Mouse (Mus musculus) hindbrain, embryonic 16.5 days (tissue): ENCODE measurements around the gene Lrrfip2. TPM values are rescaled to one million over a fixed set of nuclear protein-coding genes. Genes with fewer than 3 reads are reported as not detected.

ENCODE experiments used
- ATAC-seq: fragments of 200-750 bp; cut with Nextera tagmentation; 2 replicates; pipeline ENCODE4 v1.8.0; 2017; ENCODE audit warnings: moderate TSS enrichment, moderate library complexity
- H3K27ac ChIP-seq: fragments of 300-500 bp; sonication (generic); 2 replicates; pipeline ENCODE4 v1.5.1; 2014; ENCODE audit warnings: low read depth, mild to moderate bottlenecking, control low read depth, low read length, moderate library complexity
- H3K27me3 ChIP-seq: fragments of 300-500 bp; sonication (generic); replicated peaks from 2 replicates; pipeline ENCODE4 v1.6.1; 2014; ENCODE audit warnings: low read length; ENCODE audit not compliant: control insufficient read depth, insufficient read depth
- H3K36me3 ChIP-seq: fragments of 300-500 bp; sonication (generic); 2 replicates; pipeline ENCODE4 v1.6.1; 2014; ENCODE audit warnings: mild to moderate bottlenecking, low read length, moderate library complexity, mixed read lengths; ENCODE audit not compliant: control insufficient read depth, insufficient read depth
- H3K4me1 ChIP-seq: fragments of 300-500 bp; sonication (generic); 2 replicates; pipeline ENCODE4 v1.6.1; 2014; ENCODE audit warnings: low read depth, low read length; ENCODE audit not compliant: control insufficient read depth, insufficient read depth
- H3K4me2 ChIP-seq: fragments of 300-500 bp; sonication (generic); 2 replicates; pipeline ENCODE4 v1.6.1; 2014; ENCODE audit warnings: mild to moderate bottlenecking, low read length, control low read depth, moderate library complexity
- H3K4me3 ChIP-seq: fragments of 300-500 bp; sonication (generic); 2 replicates; pipeline ENCODE4 v1.5.1; 2014; ENCODE audit warnings: mild to moderate bottlenecking, low read length, control low read depth, moderate library complexity
- H3K9ac ChIP-seq: fragments of 300-500 bp; sonication (generic); 2 replicates; pipeline ENCODE4 v1.6.1; 2014; ENCODE audit warnings: low read depth, mild to moderate bottlenecking, control low read depth, low read length, moderate library complexity
- H3K9me3 ChIP-seq: fragments of 300-500 bp; sonication (generic); 2 replicates; pipeline ENCODE4 v1.6.1; 2014; ENCODE audit warnings: mild to moderate bottlenecking, low read length, moderate library complexity; ENCODE audit not compliant: control insufficient read depth
- WGBS: fragments of 180-500 bp; shearing (Covaris S2); extraction: QIAGEN DNeasy Blood & Tissue Kit; methylation state at CpG from one replicate; pipeline ENCODE4 v1.1.7; 2014; 5-methylcytosine and 5-hydroxymethylcytosine counted together
- polyA plus RNA-seq: library from polyadenylated mRNA; unstranded; fragments of >200 nt; fragmentation: Nextera tagmentation; extraction: Ambion mirVana; gene quantifications from 2 replicates; pipeline ENCODE4 v1.2.1, GENCODE M21; 2015

Gene Lrrfip2
- polyA plus RNA-seq, 1 experiment from 2014 or later = 47.1 TPM

DNA sequence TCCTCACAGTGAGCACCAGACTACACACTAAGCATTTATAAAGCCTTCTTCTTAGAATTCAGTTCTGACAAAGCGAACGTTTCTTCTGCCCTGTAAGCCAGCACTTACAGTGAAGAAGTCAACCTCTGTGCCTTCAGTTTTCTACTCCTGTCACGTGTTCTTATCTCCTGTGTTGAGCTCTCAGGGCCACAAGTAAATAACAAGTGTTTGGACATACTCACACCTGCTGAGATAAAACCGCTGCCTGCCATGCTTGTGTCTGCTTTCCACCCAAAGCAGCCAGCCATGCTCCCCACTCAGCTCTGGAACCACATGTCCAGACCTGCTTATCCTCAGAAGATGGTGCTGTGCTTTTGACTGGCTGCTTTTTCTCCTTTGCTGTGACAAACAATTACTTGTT is 49.2 kb downstream of the Lrrfip2 start:
- Histone ChIP-seq H3K4me2 (no peak overlapping the region), H3K4me3 (no peak overlapping the region), H3K9ac (no peak overlapping the region), H3K27me3 (no peaks in the 10 kb centered on the region), H3K9me3 (no peaks in the 10 kb centered on the region), H3K36me3 (0 out of 2 replicates have a peak, but pooled peaks cover 5% of the 10 kb centered on the region), H3K27ac (no peak overlapping the region), H3K4me1 (no peaks in the 10 kb centered on the region)
- WGBS = 45% methylated on average over 4 of the region's 4 CpGs
- ATAC-seq = no peak

DNA sequence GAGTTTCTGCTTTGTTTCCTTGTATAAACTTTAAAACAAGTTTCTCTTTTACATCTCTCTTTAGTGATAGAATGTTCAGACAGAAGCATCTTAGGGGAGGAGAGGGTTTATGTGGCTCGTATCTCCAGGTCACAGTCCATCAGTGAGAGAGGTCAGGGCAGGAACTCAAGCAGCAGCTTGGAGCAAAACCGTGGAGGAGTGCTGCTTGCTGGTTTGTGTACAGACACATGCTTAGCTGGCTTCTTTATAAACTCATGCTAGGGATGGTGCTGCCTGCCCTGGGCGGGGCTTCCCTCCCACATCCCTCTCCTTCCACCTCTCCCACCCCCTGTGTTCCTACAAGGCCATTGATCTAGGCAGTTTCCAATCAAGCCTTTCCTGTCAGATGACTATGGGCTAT is 53.0 kb downstream of the Lrrfip2 start:
- 43% methylated on average over 3 of the region's 3 CpGs for WGBS
- H3K27me3 ChIP-seq = no peaks in the 10 kb centered on the region
- H3K4me2 ChIP-seq = no peak overlapping the region
- no peak overlapping the region for H3K9ac ChIP-seq
- H3K36me3 ChIP-seq = no peaks in the 10 kb centered on the region
- no peak overlapping the region for H3K4me3 ChIP-seq
- no peak overlapping the region for H3K27ac ChIP-seq
- H3K4me1 ChIP-seq = no peaks in the 10 kb centered on the region
- H3K9me3 ChIP-seq = no peaks in the 10 kb centered on the region
- no peak for ATAC-seq

DNA sequence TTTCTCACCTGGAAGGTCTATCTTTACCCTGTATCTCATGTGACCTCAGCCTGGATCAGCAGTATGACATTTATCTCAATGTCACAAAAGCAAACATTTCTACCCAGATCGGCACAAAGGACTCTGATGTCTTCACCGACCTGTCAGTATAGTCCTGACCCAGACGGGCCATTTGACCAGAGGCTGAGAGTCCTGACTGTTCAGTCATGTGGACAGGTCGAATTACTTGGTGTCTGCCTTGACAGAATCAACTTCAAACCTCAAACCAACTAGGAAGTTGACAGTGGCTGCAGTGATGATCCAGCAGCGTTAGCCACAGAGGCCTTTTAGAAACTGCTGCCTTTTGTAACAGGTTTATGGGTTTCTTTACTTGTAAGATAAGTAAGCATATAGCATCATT is 56.7 kb downstream of the Lrrfip2 start:
- Histone ChIP-seq H3K36me3 (no peaks in the 10 kb centered on the region), H3K4me3 (no peak overlapping the region), H3K9me3 (no peaks in the 10 kb centered on the region), H3K9ac (no peak overlapping the region), H3K27me3 (no peaks in the 10 kb centered on the region), H3K4me2 (no peak overlapping the region), H3K4me1 (no peaks in the 10 kb centered on the region), H3K27ac (no peak overlapping the region)
- WGBS = 76% methylated on average over 5 of the region's 5 CpGs
- ATAC-seq = no peak

DNA sequence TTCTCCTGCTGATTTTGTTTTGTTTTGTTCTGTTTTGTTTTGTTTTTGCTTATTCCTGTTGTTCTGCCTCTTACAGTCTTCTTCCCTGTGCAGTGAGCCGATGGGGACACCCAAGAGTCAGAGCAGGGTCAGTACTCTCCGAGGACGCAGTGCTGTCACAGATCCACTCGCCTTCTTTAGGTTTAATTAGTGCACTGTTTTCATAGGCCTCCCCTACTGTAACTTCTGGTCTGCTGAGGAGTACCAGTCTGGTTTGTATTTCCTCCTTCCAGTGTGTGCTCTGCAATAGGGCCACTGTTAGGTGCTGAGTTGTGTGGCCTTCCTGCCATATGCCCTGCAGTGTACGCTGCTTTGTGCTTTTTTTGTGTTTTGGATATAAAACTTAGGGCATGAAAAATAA is 61.6 kb downstream of the Lrrfip2 start:
- no peaks in the 10 kb centered on the region for H3K27me3 ChIP-seq
- no peaks in the 10 kb centered on the region for H3K9me3 ChIP-seq
- no peaks in the 10 kb centered on the region for H3K36me3 ChIP-seq
- H3K4me1 ChIP-seq = no peaks in the 10 kb centered on the region
- H3K9ac ChIP-seq = no peak overlapping the region
- WGBS = 81% methylated on average over 5 of the region's 5 CpGs
- no peak overlapping the region for H3K27ac ChIP-seq
- no peak overlapping the region for H3K4me3 ChIP-seq
- ATAC-seq = no peak
- H3K4me2 ChIP-seq = no peak overlapping the region

DNA sequence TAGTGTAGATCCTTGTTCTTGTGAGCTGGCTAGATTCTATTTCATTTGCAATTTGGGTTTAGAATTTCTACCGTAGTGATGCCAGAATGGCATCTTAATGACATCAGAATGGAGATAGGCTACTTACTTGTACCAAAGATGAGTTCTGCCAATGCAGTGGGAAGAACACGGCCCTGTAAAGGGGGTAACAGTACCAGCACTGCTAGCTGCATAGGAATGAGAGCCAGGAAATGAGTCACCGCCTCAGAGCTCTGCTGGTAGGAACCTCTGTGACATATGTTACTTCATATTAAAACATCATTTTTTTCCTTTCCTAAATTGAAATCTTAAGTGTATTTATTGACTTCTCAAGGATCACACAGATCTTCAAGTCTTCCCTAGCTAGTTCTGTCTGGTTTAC is 64.8 kb downstream of the Lrrfip2 start:
- no peak overlapping the region for H3K9ac ChIP-seq
- no peak overlapping the region for H3K27ac ChIP-seq
- 76% methylated on average over 3 of the region's 3 CpGs for WGBS
- ATAC-seq = no peak
- H3K4me1 ChIP-seq = peaks cover 4% of the 10 kb centered on the region; the same call in 1 of the 2 replicates
- no peak overlapping the region for H3K4me2 ChIP-seq
- H3K36me3 ChIP-seq = no peaks in the 10 kb centered on the region
- no peaks in the 10 kb centered on the region for H3K27me3 ChIP-seq
- no peaks in the 10 kb centered on the region for H3K9me3 ChIP-seq
- H3K4me3 ChIP-seq = no peak overlapping the region

DNA sequence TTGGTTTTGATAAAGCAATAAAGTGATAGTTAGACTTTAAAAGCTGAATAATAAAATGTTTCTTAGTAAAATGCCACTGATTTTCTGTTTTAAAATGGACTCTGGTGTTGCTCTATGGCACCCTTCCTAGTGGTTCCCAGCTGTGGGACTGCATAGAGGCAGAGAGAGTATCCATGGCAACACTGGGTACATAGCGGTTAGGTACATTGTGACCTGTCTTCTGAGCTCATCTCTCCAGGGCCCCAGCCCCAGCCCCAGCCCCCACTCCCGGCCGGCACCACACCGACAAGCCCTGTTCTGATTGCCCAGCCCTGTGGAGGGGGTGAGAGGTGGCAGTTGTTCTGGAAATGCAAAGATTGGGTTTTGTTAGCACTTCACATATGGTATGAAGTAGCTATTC is 67.5 kb downstream of the Lrrfip2 start:
- Histone ChIP-seq H3K4me1 (peaks cover 4% of the 10 kb centered on the region; the same call in 1 of the 2 replicates), H3K27me3 (no peaks in the 10 kb centered on the region), H3K4me3 (no peak overlapping the region), H3K27ac (no peak overlapping the region), H3K9ac (no peak overlapping the region), H3K4me2 (no peak overlapping the region), H3K36me3 (peaks cover 9% of the 10 kb centered on the region), H3K9me3 (no peaks in the 10 kb centered on the region)
- 10% methylated on average over 4 of the region's 4 CpGs for WGBS
- ATAC-seq = peak; percentile 63

DNA sequence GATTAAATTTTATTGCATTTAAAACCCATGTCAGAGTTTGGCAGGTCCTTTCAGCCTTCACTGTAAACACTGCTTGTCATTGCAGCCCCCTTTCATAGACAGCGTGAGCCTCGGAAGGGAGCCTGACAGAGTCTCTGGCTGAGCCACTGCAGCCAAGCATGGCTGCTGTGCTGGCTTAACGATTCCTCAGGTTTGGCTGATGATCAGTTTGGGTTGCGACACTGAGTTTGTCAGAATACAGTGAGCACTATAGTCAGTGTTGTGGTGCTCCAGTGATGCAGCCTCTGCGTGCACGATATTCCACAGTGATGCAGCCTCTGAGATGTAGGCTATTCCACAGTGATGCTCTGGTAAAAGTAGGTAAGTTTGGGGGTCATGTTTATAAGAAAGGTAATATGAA is 69.5 kb downstream of the Lrrfip2 start:
- no peak overlapping the region for H3K9ac ChIP-seq
- WGBS = 67% methylated on average over 6 of the region's 6 CpGs

DNA sequence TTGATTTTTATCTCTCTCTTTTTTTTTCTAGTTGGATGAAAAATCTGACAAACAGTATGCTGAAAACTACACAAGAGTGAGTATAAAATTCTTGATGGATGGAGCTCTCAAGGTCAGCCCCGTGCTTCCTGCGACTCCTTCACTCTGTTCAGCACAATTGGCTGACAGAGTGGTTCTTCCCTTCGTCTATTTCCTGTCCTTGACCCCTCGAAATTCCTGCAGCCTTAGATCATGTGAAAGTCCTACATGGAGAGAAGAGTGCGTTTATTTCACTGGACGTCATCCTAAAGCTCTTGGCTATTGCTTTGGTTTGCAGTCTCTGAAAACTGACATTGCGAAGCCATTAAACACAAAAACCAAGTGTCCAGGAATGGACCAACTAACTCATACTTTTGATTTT is 71.3 kb downstream of the Lrrfip2 start:
- H3K4me1 ChIP-seq = peaks cover 4% of the 10 kb centered on the region; the same call in 1 of the 2 replicates
- no peak for ATAC-seq
- no peak overlapping the region for H3K9ac ChIP-seq
- H3K4me2 ChIP-seq = no peak overlapping the region
- H3K9me3 ChIP-seq = no peaks in the 10 kb centered on the region
- H3K4me3 ChIP-seq = no peak overlapping the region
- H3K27me3 ChIP-seq = no peaks in the 10 kb centered on the region
- no peak overlapping the region for H3K27ac ChIP-seq
- 91% methylated on average over 7 of the region's 7 CpGs for WGBS
- H3K36me3 ChIP-seq = peaks cover 13% of the 10 kb centered on the region

More for the DNA sequence above, 69.5 kb downstream of the Lrrfip2 start:
- no peak overlapping the region for H3K27ac ChIP-seq
- H3K4me1 ChIP-seq = peaks cover 4% of the 10 kb centered on the region; the same call in 1 of the 2 replicates
- ATAC-seq = no peak
- no peak overlapping the region for H3K4me2 ChIP-seq
- H3K9me3 ChIP-seq = no peaks in the 10 kb centered on the region
- H3K27me3 ChIP-seq = no peaks in the 10 kb centered on the region
- H3K4me3 ChIP-seq = no peak overlapping the region
- peaks cover 13% of the 10 kb centered on the region for H3K36me3 ChIP-seq

DNA sequence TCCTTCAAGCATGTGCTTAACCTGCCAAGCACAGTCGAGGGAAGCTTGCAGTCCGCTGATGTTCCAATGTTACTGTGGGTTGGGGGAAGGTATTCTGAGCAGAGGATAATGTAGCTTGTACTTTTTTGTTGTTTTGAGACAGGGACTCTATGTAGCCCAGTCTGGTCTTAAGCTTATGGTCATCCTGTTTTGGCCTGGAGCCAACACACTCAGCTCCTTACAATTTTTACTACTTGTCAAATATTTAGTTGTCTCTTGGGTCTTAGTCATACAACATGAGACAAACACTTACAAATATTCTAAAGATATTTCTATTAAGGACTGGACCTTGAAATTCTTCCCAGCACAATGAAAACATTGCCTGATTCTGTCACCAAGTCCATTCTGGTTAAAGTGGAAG is 75.8 kb downstream of the Lrrfip2 start:
- Histone ChIP-seq H3K4me3 (no peak overlapping the region), H3K9ac (no peak overlapping the region), H3K4me2 (no peak overlapping the region), H3K27me3 (no peaks in the 10 kb centered on the region), H3K36me3 (peaks cover 13% of the 10 kb centered on the region), H3K4me1 (no peaks in the 10 kb centered on the region), H3K9me3 (no peaks in the 10 kb centered on the region), H3K27ac (no peak overlapping the region)
- 94% methylated on average over 2 of the region's 2 CpGs for WGBS
- no peak for ATAC-seq

DNA sequence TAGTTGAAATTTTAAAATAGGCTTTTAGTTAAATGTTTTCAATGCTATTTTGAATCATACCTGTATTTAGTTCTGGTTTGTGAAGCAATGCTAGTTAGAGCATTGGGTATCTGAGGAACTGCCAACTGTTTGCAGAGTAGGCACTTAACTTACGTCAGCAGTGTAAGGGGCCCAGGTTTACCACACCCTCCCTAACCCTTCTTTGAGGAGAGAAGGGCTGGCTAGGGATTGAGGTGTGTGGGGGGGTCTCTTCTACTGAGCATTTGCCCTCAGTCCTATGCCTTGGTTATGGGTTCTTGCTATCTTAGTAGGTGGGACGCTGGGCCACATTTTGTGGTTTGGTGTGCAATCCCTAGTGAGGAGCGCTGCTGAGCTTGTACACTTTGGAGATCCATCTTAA is 79.7 kb downstream of the Lrrfip2 start:
- WGBS = 96% methylated on average over 3 of the region's 3 CpGs
- no peaks in the 10 kb centered on the region for H3K27me3 ChIP-seq
- H3K4me3 ChIP-seq = no peak overlapping the region
- peaks cover 3% of the 10 kb centered on the region; the same call in 1 of the 2 replicates for H3K36me3 ChIP-seq
- no peaks in the 10 kb centered on the region for H3K9me3 ChIP-seq
- no peak for ATAC-seq
- H3K4me2 ChIP-seq = no peak overlapping the region
- no peak overlapping the region for H3K27ac ChIP-seq
- H3K4me1 ChIP-seq = no peaks in the 10 kb centered on the region
- no peak overlapping the region for H3K9ac ChIP-seq
